ENCODE assay signal across 11 mouse cellular contexts in the genomic region with DNA sequence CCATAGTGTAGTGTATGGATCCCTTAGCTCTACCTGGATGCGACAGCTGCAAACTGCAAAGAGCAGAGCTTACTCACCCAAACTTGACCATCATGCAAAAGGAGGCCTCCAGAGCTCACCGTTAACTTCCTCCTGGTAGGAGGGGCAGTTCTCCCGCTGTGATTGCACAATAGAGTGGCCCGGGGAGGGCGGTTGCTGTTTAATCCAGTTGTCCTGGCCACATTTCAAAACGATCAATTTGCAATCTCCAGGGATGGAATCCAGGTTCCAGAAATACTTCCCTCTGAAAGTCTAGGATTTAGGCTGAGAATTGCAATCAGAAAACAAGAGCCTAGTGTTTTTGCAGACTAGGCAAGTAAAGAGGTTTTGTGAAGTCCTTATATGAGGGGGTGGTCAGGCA. TPM values are rescaled to one million over a fixed set of nuclear protein-coding genes. Genes with fewer than 3 reads are reported as not detected.
DNase-seq lines count a peak whose midpoint lies in the region; ATAC-seq and TF ChIP-seq lines count a peak whose summit lies in the region.
"Had no signal": no experiment of that assay in that cellular context is flagged by ENCODE, and none has a peak within 500 bp of the region (broad histone marks: within the 10 kb centered on the region; RNA-seq: fewer than 3 reads in every experiment).

No protein-coding gene starts in this region.

- peaks cover 13% of the 10 kb centered on the region; the same call in 1 of the 2 replicates for H3K27me3 ChIP-seq in heart, embryonic 11.5 days (ENCODE audit: control insufficient read depth, insufficient read depth, low read length)
- H3K27me3 ChIP-seq in ES-Bruce4 (ENCODE audit: control insufficient read depth, insufficient read depth, low read length, poor library complexity, severe bottlenecking) = no peaks in the 10 kb centered on the region
- H3K27me3 ChIP-seq in embryonic facial prominence, embryonic 12.5 days = no peaks in the 10 kb centered on the region
- peaks cover 7% of the 10 kb centered on the region for H3K27me3 ChIP-seq in liver, embryonic 16.5 days (ENCODE audit: control insufficient read depth, insufficient read depth, low read depth, low read length)

- H3K27ac ChIP-seq in heart, embryonic 11.5 days (ENCODE audit: low read depth, low read length) = no peak overlapping the region
- H3K27ac ChIP-seq in ES-Bruce4 (ENCODE audit: insufficient read depth, low read length) = no peak overlapping the region
- H3K27ac ChIP-seq in embryonic facial prominence, embryonic 12.5 days = no peak overlapping the region
- H3K27ac ChIP-seq in liver, embryonic 16.5 days (ENCODE audit: low read length) = no peak overlapping the region
- H3K27ac ChIP-seq: hindbrain, embryonic 10.5 days had no signal

- WGBS in heart, embryonic 11.5 days (ENCODE audit: insufficient replicate concordance) = 12% methylated on average over 6 of the region's 6 CpGs
- 9% methylated on average over 6 of the region's 6 CpGs for WGBS in embryonic facial prominence, embryonic 12.5 days
- 3% methylated on average over 6 of the region's 6 CpGs for WGBS in liver, embryonic 16.5 days (ENCODE audit: insufficient replicate concordance)

- no peak overlapping the region for H3K4me2 ChIP-seq in heart, embryonic 11.5 days
- H3K4me2 ChIP-seq in embryonic facial prominence, embryonic 12.5 days (replicated peaks) = peak overlapping the region; percentile 12; the same call in 1 of the 2 replicates
- H3K4me2 ChIP-seq in liver, embryonic 16.5 days (ENCODE audit: low read depth, low read length) = no peak overlapping the region

- no peaks in the 10 kb centered on the region for H3K36me3 ChIP-seq in heart, embryonic 11.5 days (ENCODE audit: control insufficient read depth, insufficient read depth, low read length)
- H3K36me3 ChIP-seq in ES-Bruce4 (ENCODE audit: control insufficient read depth, insufficient read depth, low read length, poor library complexity, severe bottlenecking) = no peaks in the 10 kb centered on the region
- H3K36me3 ChIP-seq in embryonic facial prominence, embryonic 12.5 days = no peaks in the 10 kb centered on the region
- no peaks in the 10 kb centered on the region for H3K36me3 ChIP-seq in liver, embryonic 16.5 days (ENCODE audit: control insufficient read depth, insufficient read depth)
- H3K36me3 ChIP-seq: hindbrain, embryonic 10.5 days had no signal

- intact Hi-C loops in left cerebral cortex, postnatal 10 days (cut with DNase I) = no loop called here

- no peak for TF ChIP-seq CTCF in ES-Bruce4 (IDR thresholded peaks at IDR 0.05; ENCODE audit: low read depth, low read length)

- no peaks in the 10 kb centered on the region for H3K9me3 ChIP-seq in heart, embryonic 11.5 days (replicated peaks; ENCODE audit: control insufficient read depth, low read length)
- 0 out of 2 replicates have a peak, but pooled peaks cover 4% of the 10 kb centered on the region for H3K9me3 ChIP-seq in ES-Bruce4 (replicated peaks; ENCODE audit: control insufficient read depth, insufficient read depth, low read length, poor library complexity, severe bottlenecking)
- no peaks in the 10 kb centered on the region for H3K9me3 ChIP-seq in embryonic facial prominence, embryonic 12.5 days
- H3K9me3 ChIP-seq in liver, embryonic 16.5 days (replicated peaks; ENCODE audit: control insufficient read depth, low read length) = no peaks in the 10 kb centered on the region
- H3K9me3 ChIP-seq: hindbrain, embryonic 10.5 days had no signal

- peak; percentile 33 for DNase-seq in heart, adult 8-10 months (ENCODE audit: low spot score)
- no peak for DNase-seq in cerebellum, postnatal 10 days
- no peak for DNase-seq in left cerebral cortex, postnatal 10 days (ENCODE audit: extremely low spot score in 1 of 2, low spot score in 2 of 2)
- DNase-seq in thymus, postnatal 0 days (ENCODE audit: low spot score) = no peak
- DNase-seq: thymus, postnatal 4 days had no signal

- no peak overlapping the region for H3K4me3 ChIP-seq in heart, embryonic 11.5 days (ENCODE audit: low read depth, low read length)
- no peak overlapping the region for H3K4me3 ChIP-seq in ES-Bruce4 (ENCODE audit: low read depth, low read length)
- H3K4me3 ChIP-seq in embryonic facial prominence, embryonic 12.5 days = no peak overlapping the region
- H3K4me3 ChIP-seq in liver, embryonic 16.5 days (ENCODE audit: low read depth, low read length) = no peak overlapping the region

- H3K4me1 ChIP-seq in heart, embryonic 11.5 days (ENCODE audit: control insufficient read depth, insufficient read depth, low read length) = no peaks in the 10 kb centered on the region
- H3K4me1 ChIP-seq in ES-Bruce4 (ENCODE audit: control insufficient read depth, insufficient read depth, low read length) = no peaks in the 10 kb centered on the region
- H3K4me1 ChIP-seq in embryonic facial prominence, embryonic 12.5 days = peaks cover 9% of the 10 kb centered on the region; the same call in 1 of the 2 replicates
- H3K4me1 ChIP-seq in liver, embryonic 16.5 days (ENCODE audit: control insufficient read depth, low read depth, low read length) = no peaks in the 10 kb centered on the region; the same call in 1 of the 2 replicates

- no peak for ATAC-seq in heart, embryonic 11.5 days (replicated peaks; ENCODE audit: insufficient number of reproducible peaks, low FRiP score, low TSS enrichment)
- ATAC-seq in embryonic facial prominence, embryonic 12.5 days (ENCODE audit: insufficient number of reproducible peaks, insufficient read depth, low FRiP score, low TSS enrichment) = no peak
- peak; percentile 61; the same call in 1 of the 2 replicates for ATAC-seq in liver, embryonic 16.5 days (ENCODE audit: low read depth)
- ATAC-seq: Patski had no signal

- no peak for TF ChIP-seq POLR2A in ES-Bruce4 (IDR thresholded peaks at IDR 0.05; ENCODE audit: insufficient read depth, low read length)

- H3K9ac ChIP-seq in heart, embryonic 11.5 days (ENCODE audit: low read depth, low read length) = no peak overlapping the region
- H3K9ac ChIP-seq in ES-Bruce4 (ENCODE audit: low read depth, poor library complexity, severe bottlenecking) = no peak overlapping the region
- H3K9ac ChIP-seq in embryonic facial prominence, embryonic 12.5 days = no peak overlapping the region
- no peak overlapping the region for H3K9ac ChIP-seq in liver, embryonic 16.5 days (ENCODE audit: low read depth, low read length)

- TF ChIP-seq EP300 in ES-Bruce4 (IDR thresholded peaks at IDR 0.05; ENCODE audit: insufficient read depth, low read depth, low read length) = peak; percentile 65; the same call in 1 of the 2 replicates

RNA-seq across cellular contexts. Expression of a gene that starts 26.9 kb away (rescaled TPM):
- total RNA-seq in heart, adult 8-10 months (2022) = not detected
- polyA plus RNA-seq in heart, embryonic 11.5 days (2014; fragmentation: Nextera tagmentation; extraction: Ambion mirVana) = 0.18 TPM in 1 of 2 replicates, not detected in the other
- polyA plus RNA-seq in ES-Bruce4 (2011; ENCODE audit: insufficient read depth, insufficient read length, low read depth, missing spikeins) = 3.1 and 3.4 TPM in 2 replicates
- polyA plus RNA-seq in embryonic facial prominence, embryonic 12.5 days (2016; fragmentation: Nextera tagmentation; extraction: Ambion mirVana) = 17.3 and 19.1 TPM in 2 replicates
- 0.05 TPM in 1 of 2 replicates, not detected in the other for polyA plus RNA-seq in liver, embryonic 16.5 days (2015; fragmentation: Nextera tagmentation; extraction: Ambion mirVana)
- total RNA-seq in left cerebral cortex, postnatal 10 days (2021) = 10 to 100 TPM; 20.2 to 20.8 TPM
- not detected in 2 replicates for polyA plus RNA-seq in thymus, postnatal 0 days (2015; fragmentation: Nextera tagmentation; extraction: Ambion mirVana)
- polyA plus RNA-seq: Patski had no signal

RNA-seq across cellular contexts. Expression of a gene that starts 26.9 kb away (rescaled TPM):
- total RNA-seq in heart, adult 8-10 months (2022) = 1 to 10 TPM in 2 of 4 experiments, under 1 TPM in 2; 0.27 to 1.9 (median 1.2) TPM
- polyA plus RNA-seq in heart, embryonic 11.5 days (2014; fragmentation: Nextera tagmentation; extraction: Ambion mirVana) = 0.14 and 1.2 TPM in 2 replicates
- polyA plus RNA-seq in ES-Bruce4 (2011; ENCODE audit: insufficient read depth, insufficient read length, low read depth, missing spikeins) = 1.5 and 1.8 TPM in 2 replicates
- 2.0 and 2.3 TPM in 2 replicates for polyA plus RNA-seq in embryonic facial prominence, embryonic 12.5 days (2016; fragmentation: Nextera tagmentation; extraction: Ambion mirVana)
- 5.0 and 5.7 TPM in 2 replicates for polyA plus RNA-seq in liver, embryonic 16.5 days (2015; fragmentation: Nextera tagmentation; extraction: Ambion mirVana)
- total RNA-seq in left cerebral cortex, postnatal 10 days (2021) = 1 to 10 TPM; 1.7 to 3.1 TPM
- polyA plus RNA-seq in thymus, postnatal 0 days (2015; fragmentation: Nextera tagmentation; extraction: Ambion mirVana) = 3.8 and 4.3 TPM in 2 replicates
- polyA plus RNA-seq: Patski had no signal
